In the genomic region with DNA sequence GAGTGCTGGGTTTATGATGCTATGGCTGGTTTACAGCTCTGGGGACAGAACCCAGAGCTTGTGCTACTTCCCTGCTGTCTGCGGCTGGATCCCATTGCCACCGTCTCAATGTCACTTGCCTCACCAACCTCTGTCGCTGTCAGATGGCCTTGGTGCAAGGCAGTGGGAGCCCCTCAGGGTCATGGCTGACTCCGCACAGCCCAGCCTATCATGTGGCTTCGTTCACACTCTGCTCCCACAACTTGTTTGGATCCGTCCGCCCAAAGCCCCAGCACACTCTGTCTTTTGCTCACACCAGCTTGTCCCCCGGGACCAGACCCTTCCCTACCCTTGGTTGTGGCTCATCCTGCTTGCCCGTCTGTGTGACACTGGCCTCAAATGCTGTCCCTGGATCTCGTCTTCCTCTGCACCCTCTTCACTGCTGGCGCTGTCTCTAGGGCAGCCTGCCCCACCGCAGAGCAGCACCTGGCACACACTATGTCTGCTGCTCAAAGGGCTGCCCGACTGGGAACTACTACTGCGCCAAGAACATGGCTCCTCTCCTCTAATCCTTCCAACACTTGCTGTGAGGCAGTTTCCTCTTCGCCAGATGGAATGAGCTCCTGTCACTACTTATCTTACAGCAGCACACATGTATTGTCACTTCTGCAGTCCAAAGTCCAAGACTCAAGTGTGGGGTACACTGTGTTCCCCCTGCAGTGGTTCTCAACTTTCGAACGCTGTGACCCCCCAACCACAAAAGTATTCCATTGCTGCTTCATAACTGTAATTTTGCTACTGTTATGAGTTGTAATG, we compare ENCODE assay signal across 19 mouse cellular contexts. TPM values are rescaled to one million over a fixed set of nuclear protein-coding genes. Genes with fewer than 3 reads are reported as not detected.
DNase-seq lines count a peak whose midpoint lies in the region; ATAC-seq lines count a peak whose summit lies in the region.
"Had no signal": no experiment of that assay in that cellular context is flagged by ENCODE, and none has a peak within 500 bp of the region (broad histone marks: within the 10 kb centered on the region; RNA-seq: fewer than 3 reads in every experiment).

No protein-coding gene starts in this region.

- no peaks in the 10 kb centered on the region for H3K4me1 ChIP-seq in hindbrain, embryonic 14.5 days (replicated peaks; ENCODE audit: control insufficient read depth, insufficient read depth, low read length)
- H3K4me1 ChIP-seq in hindbrain, embryonic 12.5 days = peaks cover 15% of the 10 kb centered on the region
- H3K4me1 ChIP-seq in neural tube, embryonic 12.5 days = peaks cover 13% of the 10 kb centered on the region; the same call in 1 of the 2 replicates
- H3K4me1 ChIP-seq in neural tube, embryonic 15.5 days = peaks cover 17% of the 10 kb centered on the region
- H3K4me1 ChIP-seq: heart, embryonic 13.5 days had no signal

- no peaks in the 10 kb centered on the region for H3K9me3 ChIP-seq in hindbrain, embryonic 14.5 days (ENCODE audit: control insufficient read depth, low read length)
- H3K9me3 ChIP-seq in hindbrain, embryonic 12.5 days (replicated peaks) = no peaks in the 10 kb centered on the region
- no peaks in the 10 kb centered on the region for H3K9me3 ChIP-seq in neural tube, embryonic 12.5 days
- H3K9me3 ChIP-seq in neural tube, embryonic 15.5 days (replicated peaks) = no peaks in the 10 kb centered on the region
- H3K9me3 ChIP-seq: forebrain, embryonic 10.5 days; heart, embryonic 13.5 days; liver, embryonic 13.5 days had no signal

- no peak for DNase-seq in hindbrain, embryonic 14.5 days (ENCODE audit: low spot score)
- peak; percentile 80 for DNase-seq in adrenal gland, postnatal 14 days
- no peak for DNase-seq in thymus, postnatal 10 days (ENCODE audit: low spot score in 2 of 2)
- no peak for DNase-seq in B cell, adult 2 months
- DNase-seq: cerebellum, adult 11-12 months; gastrocnemius, postnatal 14 days; heart, adult 18-20 months; kidney, adult 8-10 months; kidney, postnatal 25 days; layer of hippocampus, adult 9-11 months; liver, embryonic 13.5 days; right cerebral cortex, adult 18-20 months; thymus, postnatal 25 days had no signal

- H3K27me3 ChIP-seq in hindbrain, embryonic 14.5 days (ENCODE audit: control insufficient read depth, insufficient read depth, low read length) = no peaks in the 10 kb centered on the region
- H3K27me3 ChIP-seq in hindbrain, embryonic 12.5 days = no peaks in the 10 kb centered on the region
- H3K27me3 ChIP-seq in neural tube, embryonic 12.5 days (replicated peaks) = no peaks in the 10 kb centered on the region
- no peaks in the 10 kb centered on the region for H3K27me3 ChIP-seq in neural tube, embryonic 15.5 days (replicated peaks)
- H3K27me3 ChIP-seq: liver, embryonic 13.5 days had no signal

- H3K4me3 ChIP-seq in hindbrain, embryonic 14.5 days (replicated peaks; ENCODE audit: low read length) = no peak overlapping the region
- no peak overlapping the region for H3K4me3 ChIP-seq in hindbrain, embryonic 12.5 days
- no peak overlapping the region for H3K4me3 ChIP-seq in neural tube, embryonic 12.5 days
- H3K4me3 ChIP-seq in neural tube, embryonic 15.5 days (replicated peaks) = no peak overlapping the region
- H3K4me3 ChIP-seq: forebrain, embryonic 10.5 days; heart, embryonic 13.5 days; liver, embryonic 13.5 days had no signal

- H3K4me2 ChIP-seq in hindbrain, embryonic 14.5 days (replicated peaks) = no peak overlapping the region
- no peak overlapping the region for H3K4me2 ChIP-seq in hindbrain, embryonic 12.5 days (replicated peaks)
- H3K4me2 ChIP-seq in neural tube, embryonic 12.5 days (replicated peaks) = no peak overlapping the region
- H3K4me2 ChIP-seq in neural tube, embryonic 15.5 days = no peak overlapping the region
- H3K4me2 ChIP-seq: heart, embryonic 13.5 days; liver, embryonic 13.5 days had no signal

- H3K9ac ChIP-seq in hindbrain, embryonic 14.5 days = no peak overlapping the region
- H3K9ac ChIP-seq in hindbrain, embryonic 12.5 days = no peak overlapping the region
- no peak overlapping the region for H3K9ac ChIP-seq in neural tube, embryonic 12.5 days
- H3K9ac ChIP-seq in neural tube, embryonic 15.5 days (replicated peaks) = no peak overlapping the region
- H3K9ac ChIP-seq: heart, embryonic 13.5 days; liver, embryonic 13.5 days had no signal

- WGBS in hindbrain, embryonic 14.5 days = 83% methylated on average over 17 of the region's 17 CpGs
- WGBS in hindbrain, embryonic 12.5 days = 84% methylated on average over 17 of the region's 17 CpGs
- WGBS in neural tube, embryonic 12.5 days = 86% methylated on average over 17 of the region's 17 CpGs
- 83% methylated on average over 17 of the region's 17 CpGs for WGBS in neural tube, embryonic 15.5 days

- peak overlapping the region; percentile 63; the same call in 1 of the 2 replicates for H3K27ac ChIP-seq in hindbrain, embryonic 14.5 days
- H3K27ac ChIP-seq in hindbrain, embryonic 12.5 days = no peak overlapping the region
- H3K27ac ChIP-seq in neural tube, embryonic 12.5 days = peak overlapping the region; percentile 1; the same call in 1 of the 2 replicates
- H3K27ac ChIP-seq in neural tube, embryonic 15.5 days (replicated peaks) = no peak overlapping the region
- H3K27ac ChIP-seq: forebrain, embryonic 10.5 days; heart, embryonic 13.5 days; liver, embryonic 13.5 days; stomach, postnatal 0 days had no signal

- H3K36me3 ChIP-seq in hindbrain, embryonic 14.5 days (replicated peaks; ENCODE audit: control insufficient read depth, insufficient read depth) = no peaks in the 10 kb centered on the region
- no peaks in the 10 kb centered on the region for H3K36me3 ChIP-seq in hindbrain, embryonic 12.5 days
- H3K36me3 ChIP-seq in neural tube, embryonic 12.5 days = no peaks in the 10 kb centered on the region
- H3K36me3 ChIP-seq in neural tube, embryonic 15.5 days = no peaks in the 10 kb centered on the region
- H3K36me3 ChIP-seq: forebrain, embryonic 10.5 days; heart, embryonic 13.5 days; liver, embryonic 13.5 days had no signal

- ATAC-seq in hindbrain, embryonic 14.5 days (ENCODE audit: low FRiP score) = no peak
- no peak for ATAC-seq in hindbrain, embryonic 12.5 days (ENCODE audit: low FRiP score)
- no peak for ATAC-seq in neural tube, embryonic 12.5 days (ENCODE audit: low FRiP score, low read depth)
- no peak for ATAC-seq in neural tube, embryonic 15.5 days (ENCODE audit: low FRiP score)

RNA-seq across cellular contexts. Expression of gene Amz1, which starts 3.2 kb away (rescaled TPM):
- polyA plus RNA-seq in hindbrain, embryonic 14.5 days (2014; fragmentation: Nextera tagmentation; extraction: Ambion mirVana) = 3.7 and 3.9 TPM in 2 replicates
- polyA plus RNA-seq in hindbrain, embryonic 12.5 days (2016; fragmentation: Nextera tagmentation; extraction: Ambion mirVana) = 1.8 and 2.1 TPM in 2 replicates
- 0.91 and 1.5 TPM in 2 replicates for polyA plus RNA-seq in neural tube, embryonic 12.5 days (2016; fragmentation: Nextera tagmentation; extraction: Ambion mirVana)
- polyA plus RNA-seq in neural tube, embryonic 15.5 days (2015; fragmentation: Nextera tagmentation; extraction: Ambion mirVana) = 3.5 and 3.8 TPM in 2 replicates
- total RNA-seq in adrenal gland, postnatal 14 days (2021) = 0.53 and 0.85 TPM in 2 replicates

RNA-seq across cellular contexts. Expression of gene Brat1, which starts 22.3 kb away (rescaled TPM):
- polyA plus RNA-seq in hindbrain, embryonic 14.5 days (2014; fragmentation: Nextera tagmentation; extraction: Ambion mirVana) = 19.1 and 19.8 TPM in 2 replicates
- 22.8 and 25.7 TPM in 2 replicates for polyA plus RNA-seq in hindbrain, embryonic 12.5 days (2016; fragmentation: Nextera tagmentation; extraction: Ambion mirVana)
- 25.2 TPM in 2 replicates for polyA plus RNA-seq in neural tube, embryonic 12.5 days (2016; fragmentation: Nextera tagmentation; extraction: Ambion mirVana)
- 25.9 and 26.9 TPM in 2 replicates for polyA plus RNA-seq in neural tube, embryonic 15.5 days (2015; fragmentation: Nextera tagmentation; extraction: Ambion mirVana)
- 16.8 and 19.6 TPM in 2 replicates for total RNA-seq in adrenal gland, postnatal 14 days (2021)

RNA-seq across cellular contexts. Expression of gene Iqce, which starts 25.0 kb away (rescaled TPM):
- polyA plus RNA-seq in hindbrain, embryonic 14.5 days (2014; fragmentation: Nextera tagmentation; extraction: Ambion mirVana) = 20.3 and 22.5 TPM in 2 replicates
- 31.3 and 31.7 TPM in 2 replicates for polyA plus RNA-seq in hindbrain, embryonic 12.5 days (2016; fragmentation: Nextera tagmentation; extraction: Ambion mirVana)
- polyA plus RNA-seq in neural tube, embryonic 12.5 days (2016; fragmentation: Nextera tagmentation; extraction: Ambion mirVana) = 20.6 and 29.5 TPM in 2 replicates
- 25.5 and 26.2 TPM in 2 replicates for polyA plus RNA-seq in neural tube, embryonic 15.5 days (2015; fragmentation: Nextera tagmentation; extraction: Ambion mirVana)
- 19.0 and 22.7 TPM in 2 replicates for total RNA-seq in adrenal gland, postnatal 14 days (2021)

Comparison
In these comparisons a context has a peak if more than half of its experiments do, and no peak if none do; other contexts are left out.
1. H3K27ac ChIP-seq: peak in hindbrain, embryonic 14.5 days (single experiment) and neural tube, embryonic 12.5 days (single experiment); none in hindbrain, embryonic 12.5 days (single experiment) and neural tube, embryonic 15.5 days (single experiment).